Mouse (Mus musculus): ENCODE measurements around the gene Tmed10. TPM values are rescaled to one million over a fixed set of nuclear protein-coding genes. Genes with fewer than 3 reads are reported as not detected.

The Tmed10 gene
- polyA plus RNA-seq, 1 experiment from 2014 or later, result 383 TPM

DNA sequence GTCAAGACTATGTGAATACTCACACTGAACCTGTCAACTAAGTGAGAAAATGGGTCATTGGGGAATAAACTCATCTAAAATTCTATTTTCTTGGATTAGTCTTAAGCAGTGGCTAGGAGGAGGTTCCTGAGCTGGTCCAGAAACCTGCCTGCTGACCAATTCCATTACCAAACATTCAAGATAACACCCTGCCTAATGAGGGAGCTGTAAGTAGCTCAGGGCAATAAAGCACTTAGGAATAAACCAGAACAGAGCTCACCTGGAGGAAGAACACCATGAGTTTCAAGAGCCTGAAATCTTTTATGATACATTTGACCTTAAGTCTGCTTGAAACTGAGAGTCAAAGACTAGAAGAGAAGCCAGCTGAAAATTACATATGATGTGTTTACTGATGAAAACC, 13.1 kb downstream of the Tmed10 start:
- no peak for ATAC-seq (ENCODE audit: insufficient read depth, low FRiP score)
- Histone ChIP-seq H3K4me2 (ENCODE audit: low read depth, low read length) (no peak overlapping the region), H3K36me3 (ENCODE audit: control insufficient read depth, insufficient read depth, low read length) (no peaks in the 10 kb centered on the region), H3K27ac (ENCODE audit: low read length) (no peak overlapping the region), H3K27me3 (ENCODE audit: control insufficient read depth, insufficient read depth, low read length) (no peaks in the 10 kb centered on the region), H3K4me3 (replicated peaks; ENCODE audit: low read length) (no peak overlapping the region), H3K9me3 (replicated peaks; ENCODE audit: control insufficient read depth, low read length) (no peaks in the 10 kb centered on the region), H3K4me1 (ENCODE audit: control insufficient read depth, insufficient read depth, low read length) (peaks cover 11% of the 10 kb centered on the region), H3K9ac (ENCODE audit: low read length) (no peak overlapping the region)

- Histone ChIP-seq H3K4me2 (ENCODE audit: low read depth, low read length) (no peak overlapping the region), H3K36me3 (ENCODE audit: control insufficient read depth, insufficient read depth, low read length) (no peaks in the 10 kb centered on the region), H3K4me3 (replicated peaks; ENCODE audit: low read length) (no peak overlapping the region), H3K4me1 (ENCODE audit: control insufficient read depth, insufficient read depth, low read length) (peaks cover 7% of the 10 kb centered on the region), H3K9me3 (replicated peaks; ENCODE audit: control insufficient read depth, low read length) (no peaks in the 10 kb centered on the region), H3K9ac (ENCODE audit: low read length) (no peak overlapping the region), H3K27ac (ENCODE audit: low read length) (no peak overlapping the region), H3K27me3 (ENCODE audit: control insufficient read depth, insufficient read depth, low read length) (no peaks in the 10 kb centered on the region)
- WGBS, result 80% methylated on average over 3 of the region's 3 CpGs
- no peak for ATAC-seq (ENCODE audit: insufficient read depth, low FRiP score)
These were observed 13.5 kb downstream of the Tmed10 start for GRCm38 (mm10) chr12:85361165-85361564.

DNA sequence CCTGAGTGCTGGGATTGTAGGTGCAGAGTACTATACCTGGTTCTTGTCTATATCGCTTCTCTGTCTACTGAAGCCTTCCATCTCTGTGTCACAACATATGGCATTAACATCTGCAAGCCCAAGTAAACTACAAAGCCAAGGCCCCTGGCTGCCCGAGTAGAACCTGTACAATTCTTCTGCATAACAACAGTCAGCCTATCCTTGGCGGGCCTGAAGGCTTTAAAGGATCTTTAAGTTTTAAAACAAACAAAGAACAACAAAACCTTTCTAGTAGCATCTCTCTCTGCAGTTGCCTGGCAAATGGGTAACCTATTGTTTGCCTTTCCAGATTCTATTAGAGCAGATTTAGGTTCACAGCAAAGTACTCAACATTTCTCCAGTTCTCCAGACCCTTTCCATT, 20.6 kb downstream of the Tmed10 start:
- WGBS, result 77% methylated on average over 3 of the region's 3 CpGs
- Histone ChIP-seq H3K27me3 (ENCODE audit: control insufficient read depth, insufficient read depth, low read length) (no peaks in the 10 kb centered on the region), H3K4me3 (replicated peaks; ENCODE audit: low read length) (no peak overlapping the region), H3K4me1 (ENCODE audit: control insufficient read depth, insufficient read depth, low read length) (no peaks in the 10 kb centered on the region), H3K9me3 (replicated peaks; ENCODE audit: control insufficient read depth, low read length) (no peaks in the 10 kb centered on the region), H3K36me3 (ENCODE audit: control insufficient read depth, insufficient read depth, low read length) (peaks cover 4% of the 10 kb centered on the region; the same call in 1 of the 2 replicates), H3K4me2 (ENCODE audit: low read depth, low read length) (no peak overlapping the region), H3K27ac (ENCODE audit: low read length) (no peak overlapping the region), H3K9ac (ENCODE audit: low read length) (no peak overlapping the region)
- no peak for ATAC-seq (ENCODE audit: insufficient read depth, low FRiP score)

DNA sequence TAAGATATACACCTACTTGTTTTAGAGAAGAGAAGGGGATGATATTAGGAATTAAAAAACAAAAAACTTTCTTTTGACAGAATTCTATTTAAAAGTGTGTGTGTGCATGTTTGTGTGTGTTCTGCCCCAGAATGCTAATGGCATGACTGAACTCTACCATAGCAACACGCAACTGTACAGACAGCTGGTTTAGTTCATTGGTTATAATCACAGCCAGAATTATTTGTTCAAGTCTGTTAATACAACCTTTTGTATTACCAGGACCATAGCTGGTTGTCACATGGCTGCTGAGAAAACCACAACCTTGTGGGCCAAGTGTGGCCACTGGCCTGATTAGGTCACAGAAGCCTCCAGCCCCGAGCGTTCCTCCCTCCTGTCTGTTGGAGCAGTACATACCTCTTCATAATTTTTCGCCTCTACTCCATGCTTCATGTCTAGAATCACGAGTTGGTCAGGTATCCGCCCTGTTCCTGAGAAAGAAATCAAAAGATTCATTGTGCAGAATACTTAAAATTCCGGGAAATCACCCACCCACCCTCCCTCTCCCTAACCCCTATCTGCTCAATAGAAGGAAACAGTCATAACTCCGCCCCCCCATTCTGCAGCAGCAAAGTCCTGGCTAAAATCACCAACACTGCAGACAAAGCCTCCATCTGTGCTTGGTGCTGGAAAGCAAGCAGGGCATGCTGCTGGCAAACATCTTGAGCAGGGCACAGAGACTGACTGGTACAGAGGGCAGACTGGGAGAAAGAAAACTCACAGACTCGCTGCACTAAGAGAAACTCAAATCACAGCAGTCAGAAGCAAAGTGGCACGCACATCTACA, 24.0 kb downstream of the Tmed10 start:
- Histone ChIP-seq H3K27ac (ENCODE audit: low read length) (peak overlapping the region; percentile 69), H3K9ac (ENCODE audit: low read length) (no peak overlapping the region), H3K4me2 (ENCODE audit: low read depth, low read length) (no peak overlapping the region), H3K27me3 (ENCODE audit: control insufficient read depth, insufficient read depth, low read length) (no peaks in the 10 kb centered on the region), H3K9me3 (replicated peaks; ENCODE audit: control insufficient read depth, low read length) (no peaks in the 10 kb centered on the region), H3K36me3 (ENCODE audit: control insufficient read depth, insufficient read depth, low read length) (peaks cover 7% of the 10 kb centered on the region; the same call in 1 of the 2 replicates), H3K4me3 (replicated peaks; ENCODE audit: low read length) (no peak overlapping the region), H3K4me1 (ENCODE audit: control insufficient read depth, insufficient read depth, low read length) (0 out of 2 replicates have a peak, but pooled peaks cover 4% of the 10 kb centered on the region)
- peak; percentile 63; the same call in 1 of the 2 replicates for ATAC-seq (ENCODE audit: insufficient read depth, low FRiP score)
- WGBS, result 64% methylated on average over 10 of the region's 10 CpGs

DNA sequence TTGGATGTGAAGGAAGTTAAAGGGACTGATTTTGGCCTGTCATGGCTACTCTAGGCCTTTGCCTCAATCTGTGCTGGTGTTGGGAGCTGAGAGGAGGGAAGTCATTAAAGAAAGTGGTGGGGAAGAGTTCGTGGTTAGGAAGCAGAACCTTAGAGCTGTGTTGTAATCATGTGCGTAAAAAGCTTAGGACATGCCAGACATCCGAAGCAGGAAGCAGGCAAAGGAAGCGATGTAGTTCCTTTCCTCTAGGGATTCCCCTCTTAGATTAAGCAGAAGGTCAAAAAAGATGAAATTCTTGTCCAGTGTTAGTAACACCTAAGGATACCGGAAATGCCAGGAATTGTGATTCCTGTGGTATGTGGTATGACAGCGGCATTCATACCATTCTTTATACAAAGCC, 26.3 kb downstream of the Tmed10 start:
- no peak overlapping the region for H3K9ac ChIP-seq (ENCODE audit: low read length)
- 74% methylated on average over 6 of the region's 6 CpGs for WGBS

DNA sequence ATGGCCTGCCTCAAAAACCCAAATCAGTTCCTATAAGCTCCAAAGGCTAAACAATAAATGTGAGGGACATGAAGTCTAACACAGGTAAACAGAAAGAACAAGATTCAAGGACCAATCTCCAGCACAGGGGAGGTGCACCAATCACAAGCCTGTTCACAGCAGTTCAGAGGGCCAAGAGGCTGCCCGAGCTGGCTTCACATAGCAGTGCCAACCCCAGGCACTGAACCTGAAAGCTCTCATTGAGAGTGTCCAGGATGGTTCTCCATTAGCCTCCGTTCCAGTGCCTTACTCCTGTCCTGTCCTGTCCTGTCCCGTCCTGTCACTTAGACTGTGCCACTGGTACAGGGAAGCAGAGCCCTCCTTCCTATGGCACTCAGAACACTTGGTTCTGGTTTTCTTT, 27.5 kb downstream of the Tmed10 start:
- no peaks in the 10 kb centered on the region for H3K27me3 ChIP-seq (ENCODE audit: control insufficient read depth, insufficient read depth, low read length)
- no peak overlapping the region for H3K4me2 ChIP-seq (ENCODE audit: low read depth, low read length)
- no peak overlapping the region for H3K4me3 ChIP-seq (replicated peaks; ENCODE audit: low read length)
- WGBS, result 81% methylated on average over 3 of the region's 3 CpGs
- H3K4me1 ChIP-seq (ENCODE audit: control insufficient read depth, insufficient read depth, low read length), result 0 out of 2 replicates have a peak, but pooled peaks cover 4% of the 10 kb centered on the region
- H3K27ac ChIP-seq (ENCODE audit: low read length), result peak overlapping the region; percentile 38; the same call in 1 of the 2 replicates
- H3K9ac ChIP-seq (ENCODE audit: low read length), result no peak overlapping the region
- no peaks in the 10 kb centered on the region for H3K9me3 ChIP-seq (replicated peaks; ENCODE audit: control insufficient read depth, low read length)
- peaks cover 3% of the 10 kb centered on the region; the same call in 1 of the 2 replicates for H3K36me3 ChIP-seq (ENCODE audit: control insufficient read depth, insufficient read depth, low read length)
- ATAC-seq (ENCODE audit: insufficient read depth, low FRiP score), result no peak

More for the DNA sequence above, 26.3 kb downstream of the Tmed10 start:
- no peak overlapping the region for H3K4me2 ChIP-seq (ENCODE audit: low read depth, low read length)
- H3K27me3 ChIP-seq (ENCODE audit: control insufficient read depth, insufficient read depth, low read length), result no peaks in the 10 kb centered on the region
- H3K27ac ChIP-seq (ENCODE audit: low read length), result peak overlapping the region; percentile 38; the same call in 1 of the 2 replicates
- H3K9me3 ChIP-seq (replicated peaks; ENCODE audit: control insufficient read depth, low read length), result no peaks in the 10 kb centered on the region
- peaks cover 4% of the 10 kb centered on the region; the same call in 1 of the 2 replicates for H3K36me3 ChIP-seq (ENCODE audit: control insufficient read depth, insufficient read depth, low read length)
- no peak overlapping the region for H3K4me3 ChIP-seq (replicated peaks; ENCODE audit: low read length)
- no peak for ATAC-seq (ENCODE audit: insufficient read depth, low FRiP score)
- 0 out of 2 replicates have a peak, but pooled peaks cover 4% of the 10 kb centered on the region for H3K4me1 ChIP-seq (ENCODE audit: control insufficient read depth, insufficient read depth, low read length)

DNA sequence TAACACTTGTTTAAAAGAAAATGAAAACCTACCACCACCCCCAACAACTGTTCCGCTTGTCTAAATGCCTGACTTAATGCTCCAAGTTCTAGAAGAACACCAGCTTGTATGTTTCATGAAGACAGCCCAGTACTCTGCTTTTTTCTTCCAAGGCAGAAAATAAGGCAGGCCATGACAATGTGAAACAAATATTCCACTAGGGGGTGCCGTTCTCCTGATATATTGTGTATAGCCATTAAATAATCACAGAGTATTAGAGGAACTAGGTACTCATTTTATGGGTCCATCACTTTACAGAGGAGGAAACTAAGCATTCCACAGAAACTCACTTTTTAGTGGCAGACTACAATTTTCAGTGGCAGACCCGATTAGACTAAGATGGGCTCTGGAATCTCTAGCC, 28.3 kb downstream of the Tmed10 start:
- ATAC-seq (ENCODE audit: insufficient read depth, low FRiP score), result peak; percentile 75
- 38% methylated on average over 3 of the region's 3 CpGs for WGBS
- Histone ChIP-seq H3K9me3 (replicated peaks; ENCODE audit: control insufficient read depth, low read length) (no peaks in the 10 kb centered on the region), H3K4me3 (replicated peaks; ENCODE audit: low read length) (no peak overlapping the region), H3K36me3 (ENCODE audit: control insufficient read depth, insufficient read depth, low read length) (peaks cover 3% of the 10 kb centered on the region; the same call in 1 of the 2 replicates), H3K4me1 (ENCODE audit: control insufficient read depth, insufficient read depth, low read length) (peaks cover 6% of the 10 kb centered on the region; the same call in 1 of the 2 replicates), H3K27ac (ENCODE audit: low read length) (peak overlapping the region; percentile 20; the same call in 1 of the 2 replicates), H3K4me2 (ENCODE audit: low read depth, low read length) (no peak overlapping the region), H3K27me3 (ENCODE audit: control insufficient read depth, insufficient read depth, low read length) (no peaks in the 10 kb centered on the region), H3K9ac (ENCODE audit: low read length) (no peak overlapping the region)

DNA sequence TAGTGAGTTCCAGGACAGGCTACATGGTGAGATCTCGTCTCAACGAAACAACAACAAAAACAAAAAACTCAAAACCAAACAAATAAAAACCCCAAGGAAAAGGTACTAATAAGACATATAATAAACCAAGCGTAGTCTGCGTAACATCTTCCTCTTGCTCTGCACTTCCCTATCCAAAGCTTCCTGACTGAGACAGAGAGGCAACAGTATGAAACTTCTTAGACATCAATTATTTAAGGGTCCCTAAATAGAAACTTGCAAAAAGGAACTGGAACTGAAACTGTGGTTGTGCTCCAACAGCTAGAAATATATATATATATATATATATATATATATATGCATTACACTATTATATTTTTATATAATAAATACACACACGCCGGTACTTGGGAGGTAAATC, 29.1 kb downstream of the Tmed10 start:
- no peak for ATAC-seq (ENCODE audit: insufficient read depth, low FRiP score)

GRCm38 (mm10) chr12:85344252-85344651, 30.4 kb downstream of the Tmed10 start:
- H3K4me2 ChIP-seq (ENCODE audit: low read depth, low read length), result no peak overlapping the region
- 0 out of 2 replicates have a peak, but pooled peaks cover 3% of the 10 kb centered on the region for H3K36me3 ChIP-seq (ENCODE audit: control insufficient read depth, insufficient read depth, low read length)
- no peak overlapping the region for H3K9ac ChIP-seq (ENCODE audit: low read length)
- ATAC-seq (ENCODE audit: insufficient read depth, low FRiP score), result no peak
- H3K27me3 ChIP-seq (ENCODE audit: control insufficient read depth, insufficient read depth, low read length), result no peaks in the 10 kb centered on the region
- H3K4me3 ChIP-seq (replicated peaks; ENCODE audit: low read length), result no peak overlapping the region
- H3K4me1 ChIP-seq (ENCODE audit: control insufficient read depth, insufficient read depth, low read length), result peaks cover 11% of the 10 kb centered on the region; the same call in 1 of the 2 replicates
- H3K27ac ChIP-seq (ENCODE audit: low read length), result no peak overlapping the region
- 63% methylated on average over 7 of the region's 7 CpGs for WGBS
- H3K9me3 ChIP-seq (replicated peaks; ENCODE audit: control insufficient read depth, low read length), result no peaks in the 10 kb centered on the region

More for the DNA sequence above, 29.1 kb downstream of the Tmed10 start:
- H3K9me3 ChIP-seq (replicated peaks; ENCODE audit: control insufficient read depth, low read length), result no peaks in the 10 kb centered on the region
- no peak overlapping the region for H3K4me2 ChIP-seq (ENCODE audit: low read depth, low read length)
- no peaks in the 10 kb centered on the region for H3K27me3 ChIP-seq (ENCODE audit: control insufficient read depth, insufficient read depth, low read length)
- no peak overlapping the region for H3K9ac ChIP-seq (ENCODE audit: low read length)
- H3K4me1 ChIP-seq (ENCODE audit: control insufficient read depth, insufficient read depth, low read length), result peaks cover 7% of the 10 kb centered on the region; the same call in 1 of the 2 replicates
- no peak overlapping the region for H3K4me3 ChIP-seq (replicated peaks; ENCODE audit: low read length)
- H3K36me3 ChIP-seq (ENCODE audit: control insufficient read depth, insufficient read depth, low read length), result peaks cover 3% of the 10 kb centered on the region; the same call in 1 of the 2 replicates
- peak overlapping the region; percentile 31; the same call in 1 of the 2 replicates for H3K27ac ChIP-seq (ENCODE audit: low read length)
- 87% methylated on average over 6 of the region's 6 CpGs for WGBS

All from stomach, embryonic 16.5 days (tissue).